Mouse (Mus musculus) heart, adult 2 months (tissue): ENCODE results near the gene Fndc3b. TPM values are rescaled to one million over a fixed set of nuclear protein-coding genes. Genes with fewer than 3 reads are reported as not detected.

Source experiments
- DNase-seq, 2 experiments: peaks; one replicate each; pipeline ENCODE4 v3.0.0; 2021
- H3K27ac ChIP-seq: fragments of 200-600 bp; 2 replicates; pipeline ENCODE4 v1.8.1; 2022
- H3K27me3 ChIP-seq: fragments of 200-500 bp; 2 replicates; pipeline ENCODE4 v1.6.1; 2012; ENCODE audit warnings: mild to moderate bottlenecking, low read length, inconsistent platforms, mixed read lengths; ENCODE audit not compliant: control insufficient read depth, insufficient read depth
- H3K36me3 ChIP-seq: fragments of 200-500 bp; 2 replicates; pipeline ENCODE4 v1.6.1; 2012; ENCODE audit warnings: low read length, inconsistent platforms; ENCODE audit not compliant: control insufficient read depth, insufficient read depth
- H3K4me1 ChIP-seq: fragments of 200-500 bp; 2 replicates; pipeline ENCODE4 v1.6.1; 2011; ENCODE audit warnings: low read length; ENCODE audit not compliant: control insufficient read depth, insufficient read depth
- H3K4me3 ChIP-seq: fragments of 200-600 bp; 2 replicates; pipeline ENCODE4 v1.8.1; 2022
- H3K79me2 ChIP-seq: fragments of 200-500 bp; replicated peaks from 2 replicates; pipeline ENCODE4 v1.6.1; 2012; ENCODE audit warnings: mild to moderate bottlenecking, inconsistent platforms, low read length, moderate library complexity, mixed read lengths; ENCODE audit not compliant: control insufficient read depth, insufficient read depth
- H3K9ac ChIP-seq: fragments of 200-500 bp; 2 replicates; pipeline ENCODE4 v1.6.1; 2012; ENCODE audit warnings: low read depth, mild to moderate bottlenecking, control low read depth, inconsistent platforms, low read length, mixed read lengths
- CTCF ChIP-seq: fragments of 200-600 bp; IDR thresholded peaks from 2 replicates; pipeline ENCODE4 v1.8.1; 2022; ENCODE audit warnings: antibody characterized with exemption, mild to moderate bottlenecking, moderate library complexity
- EP300 ChIP-seq: fragments of 200-500 bp; IDR thresholded peaks from 2 replicates; pipeline ENCODE4 v1.6.1; 2011; ENCODE audit warnings: low read depth, low read length, control low read depth; ENCODE audit not compliant: insufficient read depth
- POLR2A ChIP-seq: fragments of 200-500 bp; IDR thresholded peaks from 2 replicates; pipeline ENCODE4 v1.6.1; 2011; ENCODE audit warnings: mild to moderate bottlenecking, low read depth, low read length, control low read depth; ENCODE audit not compliant: insufficient read depth
- WGBS: fragments of 180-500 bp; shearing (Covaris S2); methylation state at CpG from one replicate; pipeline ENCODE4 v1.1.7; 2018; 5-methylcytosine and 5-hydroxymethylcytosine counted together
- intact Hi-C: fragments of 180-260 bp; cut with DNase I; formaldehyde crosslinking; loops from one replicate; pipeline ENCODE4 v1.15.1; 2025
- polyA plus RNA-seq: library from polyadenylated mRNA; depleted of rRNA; stranded (reverse); fragments of >200 nt; gene quantifications from 2 replicates; pipeline ENCODE4 v1.2.3, GENCODE M21; 2012
- total RNA-seq, 2 experiments: library from RNA; stranded (reverse); gene quantifications; 2 replicates each; pipeline ENCODE4 v1.2.3; 2021

The Fndc3b gene
- total and polyA plus RNA-seq, 3 experiments, result 15.3 to 57.4 (median 52.1) TPM

DNA sequence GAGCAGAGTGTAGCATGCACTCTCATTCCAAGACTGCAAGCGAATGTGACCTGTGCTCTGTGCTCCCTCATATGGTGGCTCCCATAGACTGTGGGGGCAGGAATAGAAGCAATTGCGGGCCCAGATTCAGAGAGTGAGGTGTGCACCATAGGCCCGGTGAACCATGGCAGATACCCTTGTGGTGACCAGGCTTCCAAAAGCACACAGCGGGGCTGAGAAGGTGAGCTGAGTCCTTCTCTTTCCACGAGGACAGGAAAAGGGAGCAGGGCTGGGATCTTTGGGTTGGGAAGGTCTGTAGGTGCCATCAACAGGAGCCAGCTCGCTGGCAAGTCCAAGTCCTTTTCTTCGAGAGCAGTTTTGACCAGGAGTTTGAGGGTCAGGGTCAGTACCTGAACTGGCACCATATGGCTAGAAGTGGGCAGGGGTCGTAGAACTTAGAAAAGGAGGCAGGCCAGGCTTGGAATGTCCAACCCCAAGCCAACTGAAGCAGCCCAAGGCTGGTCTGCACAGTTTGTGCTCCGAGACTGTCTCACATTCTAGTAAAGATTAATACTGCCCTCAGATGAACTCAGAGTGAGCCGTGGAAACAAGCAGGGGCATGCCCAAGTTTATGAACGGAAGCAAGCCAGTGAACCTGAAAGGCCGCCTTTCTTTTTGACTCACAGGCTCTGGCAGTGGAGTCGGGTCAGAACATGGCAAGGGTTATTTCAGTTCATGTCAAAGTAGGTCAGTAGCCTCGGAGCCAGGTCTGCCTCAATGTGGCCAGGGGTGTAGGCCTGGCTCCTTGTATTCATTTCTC is 237.1 kb downstream of the Fndc3b start:
- Histone ChIP-seq H3K27ac (peak overlapping the region; percentile 66), H3K27me3 (no peaks in the 10 kb centered on the region), H3K79me2 (no peaks in the 10 kb centered on the region), H3K9ac (no peak overlapping the region), H3K4me3 (no peak overlapping the region), H3K4me1 (peaks cover 6% of the 10 kb centered on the region), H3K36me3 (no peaks in the 10 kb centered on the region)
- DNase-seq, result peak; percentile 45 to 76
- WGBS, result 75% methylated on average over 14 of the region's 14 CpGs
- intact Hi-C loops, result no loop called here
- TF ChIP-seq CTCF (no peak), EP300 (no peak), POLR2A (no peak)

DNA sequence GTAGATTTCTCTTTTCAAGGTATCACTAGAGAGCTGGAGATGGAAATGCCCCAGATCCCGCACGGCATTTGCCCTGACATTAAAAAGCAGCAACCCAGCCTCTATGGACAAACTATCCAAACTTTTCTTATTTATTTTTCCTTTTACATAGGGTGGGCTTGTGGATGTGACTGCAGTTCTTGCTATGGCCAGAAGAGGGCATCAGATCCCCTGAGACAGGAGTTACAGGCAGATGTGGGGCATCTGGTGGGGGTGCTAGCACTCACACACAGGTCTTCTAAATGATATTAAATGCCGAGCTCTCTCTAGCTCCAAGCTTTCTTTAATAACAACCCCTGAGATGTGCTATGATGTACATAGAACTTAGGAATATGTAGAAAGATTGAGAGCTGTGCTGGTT is 238.3 kb downstream of the Fndc3b start:
- no peak for DNase-seq
- Histone ChIP-seq H3K9ac (no peak overlapping the region), H3K27ac (no peak overlapping the region), H3K79me2 (no peaks in the 10 kb centered on the region), H3K36me3 (no peaks in the 10 kb centered on the region), H3K27me3 (no peaks in the 10 kb centered on the region), H3K4me3 (no peak overlapping the region), H3K4me1 (peaks cover 5% of the 10 kb centered on the region)
- WGBS, result 96% methylated on average over 3 of the region's 3 CpGs
- intact Hi-C loops, result no loop called here
- TF ChIP-seq CTCF (peak; percentile 64), EP300 (no peak), POLR2A (no peak)

DNA sequence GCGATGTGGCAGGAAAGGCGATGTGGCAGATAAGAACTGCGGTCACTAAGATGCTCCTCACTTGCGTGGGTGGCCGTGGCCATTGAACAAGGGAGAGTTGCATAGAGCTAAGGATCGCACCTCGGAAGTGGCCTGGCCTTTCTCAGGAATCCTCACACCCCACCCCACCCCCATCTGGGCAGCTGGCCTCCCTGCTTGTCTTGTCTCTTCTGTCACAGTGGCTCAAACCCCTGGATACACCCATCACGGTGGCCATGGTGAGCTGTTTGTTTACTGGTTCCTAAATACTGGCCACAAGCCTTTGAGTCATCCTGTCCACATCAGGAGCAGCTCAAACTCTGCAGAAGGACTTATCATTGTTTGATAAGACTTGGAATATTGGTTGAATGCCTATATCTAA is 240.3 kb downstream of the Fndc3b start:
- peak in 1 of 2 experiments; percentile 49 for DNase-seq
- Histone ChIP-seq H3K27ac (no peak overlapping the region; the same call in 1 of the 2 replicates), H3K4me1 (peaks cover 8% of the 10 kb centered on the region), H3K79me2 (no peaks in the 10 kb centered on the region), H3K9ac (no peak overlapping the region), H3K36me3 (peaks cover 2% of the 10 kb centered on the region; the same call in 1 of the 2 replicates), H3K27me3 (no peaks in the 10 kb centered on the region), H3K4me3 (no peak overlapping the region)
- intact Hi-C loops, result no loop called here
- 48% methylated on average over 8 of the region's 8 CpGs for WGBS
- no peak for TF ChIP-seq POLR2A
- no peak for TF ChIP-seq CTCF
- TF ChIP-seq EP300, result no peak

DNA sequence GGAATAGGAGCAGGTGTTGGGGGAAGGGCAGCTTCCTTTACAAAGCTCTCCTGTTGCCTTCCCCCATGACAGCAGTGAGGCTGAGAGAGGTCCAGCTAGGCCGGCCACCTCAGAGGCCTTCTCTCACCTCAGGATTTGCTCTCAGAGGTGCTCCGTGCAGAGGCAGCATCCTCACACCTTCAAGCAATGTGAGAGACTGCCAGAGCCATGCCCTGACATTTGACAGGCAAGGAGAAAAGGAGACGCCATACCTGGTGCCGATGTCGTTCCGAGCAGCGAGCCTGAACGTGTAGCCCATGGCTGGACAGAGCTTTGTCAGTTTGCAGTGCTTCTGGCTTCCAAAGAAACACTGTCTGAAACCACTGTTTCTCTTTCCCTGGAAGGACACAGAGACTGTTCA is 241.1 kb downstream of the Fndc3b start:
- no peak for DNase-seq
- TF ChIP-seq POLR2A, result no peak
- no peak for TF ChIP-seq CTCF
- TF ChIP-seq EP300, result no peak
- Histone ChIP-seq H3K27me3 (no peaks in the 10 kb centered on the region), H3K79me2 (no peaks in the 10 kb centered on the region), H3K9ac (no peak overlapping the region), H3K4me3 (no peak overlapping the region), H3K4me1 (peaks cover 8% of the 10 kb centered on the region), H3K36me3 (peaks cover 2% of the 10 kb centered on the region; the same call in 1 of the 2 replicates), H3K27ac (no peak overlapping the region)
- intact Hi-C loops, result loop anchor here (5.0 kb wide), 2 partner anchors 218 to 242 kb away; partner anchors contain the start of gene Fndc3b
- 95% methylated on average over 8 of the region's 8 CpGs for WGBS

DNA sequence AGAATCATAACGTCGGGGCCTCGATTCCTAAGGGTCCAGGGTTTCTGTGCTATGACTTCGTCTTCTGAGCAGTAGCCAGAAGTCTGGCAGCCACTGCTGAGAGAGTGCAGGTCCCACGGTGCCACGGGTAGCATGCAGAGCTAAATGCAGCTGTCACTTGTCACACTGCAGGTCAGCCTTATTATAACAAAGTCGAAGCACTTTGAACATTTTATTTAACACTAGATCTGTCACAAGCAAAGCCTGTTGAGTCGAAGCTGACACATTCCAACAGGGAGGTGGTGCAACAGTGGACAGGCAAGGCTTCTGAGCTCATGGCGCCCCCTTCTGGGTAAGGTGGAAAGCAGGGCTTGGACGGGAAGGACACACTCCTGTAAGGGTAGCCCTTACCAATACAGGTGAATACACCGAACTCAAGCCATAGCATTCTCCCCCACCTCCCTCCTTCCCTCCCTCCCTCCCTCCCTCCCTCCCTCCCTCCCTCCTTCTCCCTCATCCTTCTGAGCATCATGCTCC is 243.5 kb downstream of the Fndc3b start:
- TF ChIP-seq POLR2A (no peak), CTCF (peak; percentile 62)
- no peak overlapping the region for H3K9ac ChIP-seq
- WGBS, result 58% methylated on average over 11 of the region's 11 CpGs
- H3K36me3 ChIP-seq, result peaks cover 2% of the 10 kb centered on the region; the same call in 1 of the 2 replicates
- no peak for DNase-seq
- intact Hi-C loops, result loop anchor here (5.0 kb wide), 2 partner anchors 215 to 245 kb away; partner anchors contain the start of gene Fndc3b
- peak overlapping the region; percentile 62 for H3K27ac ChIP-seq
- H3K4me3 ChIP-seq, result no peak overlapping the region
- H3K27me3 ChIP-seq, result no peaks in the 10 kb centered on the region
- peaks cover 5% of the 10 kb centered on the region for H3K4me1 ChIP-seq
- H3K79me2 ChIP-seq, result no peaks in the 10 kb centered on the region
